Mouse (Mus musculus) forebrain, embryonic 14.5 days (tissue): ENCODE data around the gene Jph2. TPM values are rescaled to one million over a fixed set of nuclear protein-coding genes. Genes with fewer than 3 reads are reported as not detected.

Experiments used
- ATAC-seq: fragments of 200-750 bp; cut with Nextera tagmentation; 2 replicates; pipeline ENCODE4 v1.8.0; 2017; ENCODE audit warnings: mild to moderate bottlenecking, moderate library complexity
- DNase-seq: peaks from one replicate; pipeline ENCODE4 v3.0.0-alpha.2; 2015; ENCODE audit warnings: low spot score
- H3K27ac ChIP-seq: fragments of 300-500 bp; sonication (generic); 2 replicates; pipeline ENCODE4 v1.5.1; 2014; ENCODE audit warnings: low read depth, mild to moderate bottlenecking, control low read depth, low read length, moderate library complexity
- H3K27me3 ChIP-seq: fragments of 300-500 bp; sonication (generic); replicated peaks from 2 replicates; pipeline ENCODE4 v1.6.1; 2014; ENCODE audit warnings: low read length, control low read depth, mixed read lengths; ENCODE audit not compliant: control insufficient read depth, insufficient read depth
- H3K36me3 ChIP-seq: fragments of 300-500 bp; sonication (generic); 2 replicates; pipeline ENCODE4 v1.6.1; 2014; ENCODE audit warnings: low read length, control low read depth; ENCODE audit not compliant: control insufficient read depth, insufficient read depth
- H3K4me1 ChIP-seq: fragments of 300-500 bp; sonication (generic); 2 replicates; pipeline ENCODE4 v1.6.1; 2014; ENCODE audit warnings: antibody characterized with exemption, low read length, control low read depth; ENCODE audit not compliant: control insufficient read depth, insufficient read depth
- H3K4me2 ChIP-seq: fragments of 300-500 bp; sonication (generic); 2 replicates; pipeline ENCODE4 v1.6.1; 2014; ENCODE audit warnings: mild to moderate bottlenecking, control low read depth, low read length
- H3K4me3 ChIP-seq: fragments of 300-500 bp; sonication (generic); 2 replicates; pipeline ENCODE4 v1.5.1; 2014; ENCODE audit warnings: low read depth, low read length, control low read depth
- H3K9ac ChIP-seq: fragments of 300-500 bp; sonication (generic); 2 replicates; pipeline ENCODE4 v1.6.1; 2014; ENCODE audit warnings: mild to moderate bottlenecking, low read length, control low read depth, moderate library complexity
- H3K9me3 ChIP-seq: fragments of 300-500 bp; sonication (generic); replicated peaks from 2 replicates; pipeline ENCODE4 v1.6.1; 2016; ENCODE audit warnings: low read length, control low read depth, mixed read lengths; ENCODE audit not compliant: control insufficient read depth
- WGBS: fragments of 180-500 bp; shearing (Covaris S2); extraction: QIAGEN DNeasy Blood & Tissue Kit; methylation state at CpG from one replicate; pipeline ENCODE4 v1.1.7; 2014; 5-methylcytosine and 5-hydroxymethylcytosine counted together
- polyA plus RNA-seq: library from polyadenylated mRNA; unstranded; fragments of >200 nt; fragmentation: Nextera tagmentation; extraction: Ambion mirVana; gene quantifications from 2 replicates; pipeline ENCODE4 v1.2.1, GENCODE M21; 2014

Jph2 gene
- polyA plus RNA-seq, 1 experiment from 2014 or later = 0.08 TPM

- no peak overlapping the region for H3K4me3 ChIP-seq
- H3K27ac ChIP-seq = no peak overlapping the region
- WGBS = 85% methylated on average over 11 of the region's 11 CpGs
- no peak overlapping the region for H3K4me2 ChIP-seq
- ATAC-seq (no peak), DNase-seq (no peak)
- H3K36me3 ChIP-seq = no peaks in the 10 kb centered on the region
- no peak overlapping the region for H3K9ac ChIP-seq
- 0 out of 2 replicates have a peak, but pooled peaks cover 3% of the 10 kb centered on the region for H3K27me3 ChIP-seq
- no peaks in the 10 kb centered on the region for H3K9me3 ChIP-seq
- no peaks in the 10 kb centered on the region for H3K4me1 ChIP-seq
These were observed 51.3 kb downstream of the Jph2 start for GRCm38 (mm10) chr2:163346497-163346896.

- WGBS = 80% methylated on average over 13 of the region's 13 CpGs
- Histone ChIP-seq H3K27me3 (peaks cover 12% of the 10 kb centered on the region; the same call in 1 of the 2 replicates), H3K36me3 (no peaks in the 10 kb centered on the region), H3K9ac (no peak overlapping the region), H3K27ac (no peak overlapping the region), H3K4me2 (no peak overlapping the region), H3K9me3 (no peaks in the 10 kb centered on the region), H3K4me1 (no peaks in the 10 kb centered on the region), H3K4me3 (no peak overlapping the region)
- no peak for DNase-seq
- no peak for ATAC-seq
These were observed 52.7 kb downstream of the Jph2 start for GRCm38 (mm10) chr2:163344976-163345660.

- H3K27me3 ChIP-seq = peaks cover 26% of the 10 kb centered on the region
- no peak for ATAC-seq
- no peaks in the 10 kb centered on the region for H3K36me3 ChIP-seq
- peak; percentile 46 for DNase-seq
- no peak overlapping the region for H3K27ac ChIP-seq
- no peak overlapping the region for H3K9ac ChIP-seq
- 87% methylated on average over 4 of the region's 4 CpGs for WGBS
- H3K4me3 ChIP-seq = no peak overlapping the region
- H3K4me1 ChIP-seq = no peaks in the 10 kb centered on the region
- no peaks in the 10 kb centered on the region for H3K9me3 ChIP-seq
- H3K4me2 ChIP-seq = no peak overlapping the region
These were observed 54.1 kb downstream of the Jph2 start for GRCm38 (mm10) chr2:163343671-163344070.

- no peaks in the 10 kb centered on the region for H3K36me3 ChIP-seq
- H3K27me3 ChIP-seq = peaks cover 39% of the 10 kb centered on the region
- WGBS = 21% methylated on average over 9 of the region's 9 CpGs
- H3K9me3 ChIP-seq = no peaks in the 10 kb centered on the region
- no peak overlapping the region for H3K4me2 ChIP-seq
- peak; percentile 79 for ATAC-seq
- no peak overlapping the region for H3K27ac ChIP-seq
- H3K4me3 ChIP-seq = no peak overlapping the region
- no peaks in the 10 kb centered on the region for H3K4me1 ChIP-seq
- DNase-seq = peak; percentile 88
- H3K9ac ChIP-seq = no peak overlapping the region
These were observed 57.5 kb downstream of the Jph2 start for GRCm38 (mm10) chr2:163340263-163340662.

GRCm38 (mm10) chr2:163332368-163333055, 65.3 kb downstream of the Jph2 start:
- H3K27me3 ChIP-seq = peaks cover 2% of the 10 kb centered on the region; the same call in 1 of the 2 replicates
- 69% methylated on average over 13 of the region's 13 CpGs for WGBS
- H3K4me1 ChIP-seq = no peaks in the 10 kb centered on the region
- no peak overlapping the region for H3K4me2 ChIP-seq
- ATAC-seq = no peak
- H3K9me3 ChIP-seq = no peaks in the 10 kb centered on the region
- H3K4me3 ChIP-seq = no peak overlapping the region
- H3K36me3 ChIP-seq = no peaks in the 10 kb centered on the region
- peak; percentile 70 for DNase-seq
- no peak overlapping the region for H3K27ac ChIP-seq
- H3K9ac ChIP-seq = no peak overlapping the region

GRCm38 (mm10) chr2:163331423-163331822, 66.4 kb downstream of the Jph2 start:
- Histone ChIP-seq H3K4me1 (no peaks in the 10 kb centered on the region), H3K4me2 (no peak overlapping the region), H3K4me3 (no peak overlapping the region), H3K27me3 (no peaks in the 10 kb centered on the region), H3K9ac (no peak overlapping the region), H3K9me3 (no peaks in the 10 kb centered on the region), H3K27ac (no peak overlapping the region), H3K36me3 (no peaks in the 10 kb centered on the region)
- no peak for DNase-seq
- 80% methylated on average over 6 of the region's 6 CpGs for WGBS
- ATAC-seq = no peak

GRCm38 (mm10) chr2:163330742-163331141, 67.1 kb downstream of the Jph2 start:
- H3K4me3 ChIP-seq = no peak overlapping the region
- no peaks in the 10 kb centered on the region for H3K36me3 ChIP-seq
- H3K4me2 ChIP-seq = no peak overlapping the region
- no peaks in the 10 kb centered on the region for H3K4me1 ChIP-seq
- no peaks in the 10 kb centered on the region for H3K9me3 ChIP-seq
- no peak overlapping the region for H3K9ac ChIP-seq
- 0 out of 2 replicates have a peak, but pooled peaks have one; percentile 23 for ATAC-seq
- peak; percentile 84 for DNase-seq
- WGBS = 28% methylated on average over 7 of the region's 7 CpGs
- H3K27me3 ChIP-seq = no peaks in the 10 kb centered on the region
- H3K27ac ChIP-seq = no peak overlapping the region

- Histone ChIP-seq H3K4me2 (no peak overlapping the region), H3K27ac (no peak overlapping the region), H3K9me3 (no peaks in the 10 kb centered on the region), H3K27me3 (no peaks in the 10 kb centered on the region), H3K4me3 (no peak overlapping the region), H3K9ac (no peak overlapping the region), H3K4me1 (no peaks in the 10 kb centered on the region), H3K36me3 (peaks cover 3% of the 10 kb centered on the region; the same call in 1 of the 2 replicates)
- ATAC-seq = no peak
- 59% methylated on average over 1 of the region's 1 CpGs for WGBS
- no peak for DNase-seq
These were observed 74.6 kb downstream of the Jph2 start for GRCm38 (mm10) chr2:163323163-163323562.

GRCm38 (mm10) chr2:163318777-163319176, 79.0 kb downstream of the Jph2 start:
- H3K9ac ChIP-seq = no peak overlapping the region
- peaks cover 5% of the 10 kb centered on the region; the same call in 1 of the 2 replicates for H3K36me3 ChIP-seq
- H3K4me3 ChIP-seq = no peak overlapping the region
- H3K4me2 ChIP-seq = no peak overlapping the region
- H3K4me1 ChIP-seq = no peaks in the 10 kb centered on the region
- no peak overlapping the region for H3K27ac ChIP-seq
- 90% methylated on average over 3 of the region's 3 CpGs for WGBS
- no peaks in the 10 kb centered on the region for H3K9me3 ChIP-seq
- H3K27me3 ChIP-seq = no peaks in the 10 kb centered on the region
- DNase-seq = peak; percentile 43
- ATAC-seq = no peak
